Mouse (Mus musculus): ENCODE measurements around the gene Gm19410. TPM values are rescaled to one million over a fixed set of nuclear protein-coding genes. Genes with fewer than 3 reads are reported as not detected.

The Gm19410 gene
- not detected in 2 replicates for polyA plus RNA-seq (2012; rRNA removed)

DNA sequence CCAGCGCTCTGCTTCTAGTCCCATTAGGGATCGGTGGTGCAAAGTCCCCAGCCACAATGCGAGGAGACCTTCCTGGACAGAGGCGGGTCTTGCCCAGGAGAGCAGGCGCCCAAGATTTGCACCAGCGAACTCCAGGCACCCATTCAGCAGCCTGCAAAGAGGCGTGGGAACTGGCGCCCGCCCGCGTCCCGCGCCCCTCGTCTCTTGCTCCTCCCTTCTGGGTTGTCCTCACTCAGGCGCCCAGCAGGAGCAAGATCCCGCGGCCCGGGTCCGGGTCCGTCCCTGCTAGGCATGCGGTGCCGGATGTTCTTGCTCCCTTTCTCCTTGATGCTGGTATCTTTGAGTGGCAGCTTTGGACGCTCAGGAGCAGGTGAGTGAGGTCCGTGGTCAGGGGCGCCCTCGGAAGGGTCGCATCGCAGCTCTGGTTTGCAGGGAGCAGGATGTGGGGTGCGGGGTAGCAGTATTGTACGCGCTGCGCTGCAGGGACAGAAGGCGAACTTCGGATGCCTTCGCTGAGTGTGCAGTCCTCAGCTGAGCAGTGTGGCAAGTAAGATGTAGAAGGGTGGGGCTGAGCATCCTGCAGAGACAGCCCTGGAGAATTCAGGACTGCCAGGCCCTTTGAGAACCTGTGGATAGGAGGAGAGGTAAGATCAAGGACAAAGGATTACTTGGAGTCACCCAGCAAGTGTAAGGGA, at the start of gene Gm19410:
Gene Gm19410 (plus strand): TSS at position 292 of the 695 bp plus-strand sequence.
- WGBS = under 1% methylated on average over 35 of the region's 35 CpGs
- DNase-seq (ENCODE audit: low read depth, low spot score) = no peak

DNA sequence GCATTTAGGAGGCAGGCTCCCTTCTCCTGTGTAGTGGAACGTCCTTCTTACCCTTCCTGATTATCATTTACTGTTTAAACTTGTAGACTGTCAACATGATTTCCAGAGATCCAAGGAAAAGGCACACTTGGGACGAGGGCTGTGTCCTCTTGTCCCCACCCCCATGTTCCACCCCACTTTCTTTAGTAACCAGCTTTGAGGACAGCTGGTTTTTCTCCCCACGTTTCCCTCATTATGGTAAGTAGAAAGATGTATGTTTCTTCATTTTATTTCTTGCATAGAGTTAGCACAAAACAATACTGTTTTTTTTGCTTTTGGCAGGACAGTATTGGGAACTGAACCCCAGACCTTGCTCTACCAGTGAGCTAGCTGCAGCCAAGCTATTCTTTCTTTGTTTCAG, 34.8 kb upstream of the Gm19410 start:
- no peak for DNase-seq (ENCODE audit: low read depth, low spot score)
- 40% methylated on average over 3 of the region's 3 CpGs for WGBS

DNA sequence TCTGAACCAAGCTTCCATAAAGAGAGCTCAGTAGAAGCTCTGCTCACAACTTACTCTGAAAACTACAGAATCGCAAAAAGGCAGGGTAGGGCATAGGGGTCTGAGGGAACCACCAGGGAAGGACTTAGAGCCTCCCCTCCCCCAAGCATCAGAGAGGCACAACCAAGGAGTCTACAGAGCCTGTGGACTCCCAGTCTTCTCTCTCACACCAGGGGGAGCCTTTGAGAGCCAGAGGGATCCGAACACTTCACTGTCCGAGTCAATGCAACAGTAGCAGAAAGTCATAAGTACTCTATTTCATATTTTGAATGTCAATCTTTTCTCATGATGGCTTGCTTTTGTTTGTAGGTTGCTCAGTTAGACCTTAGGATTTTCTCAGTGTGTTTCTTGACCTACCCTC, 30.2 kb upstream of the Gm19410 start:
- no peak for DNase-seq (ENCODE audit: low read depth, low spot score)
- WGBS = 54% methylated on average over 3 of the region's 3 CpGs

DNA sequence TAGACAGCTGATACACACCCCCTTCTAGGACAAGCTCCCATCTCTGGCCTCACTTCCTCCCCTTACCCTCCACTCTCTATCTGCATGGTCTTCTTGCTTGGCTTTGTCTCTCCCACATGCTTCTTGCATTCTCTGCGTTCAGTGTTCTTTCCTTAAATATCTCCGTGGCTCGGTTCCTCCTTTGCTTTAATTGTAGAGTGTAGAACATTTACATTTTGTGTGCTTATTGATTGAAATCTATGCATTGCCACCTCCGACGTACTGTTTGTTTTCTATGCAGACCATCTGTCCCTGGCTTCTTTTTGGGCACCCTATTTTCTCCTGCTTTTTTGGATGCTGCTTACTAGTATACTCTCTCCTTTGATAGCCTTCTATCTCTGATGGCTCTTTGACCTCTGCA, 9.4 kb upstream of the Gm19410 start:
- 84% methylated on average over 5 of the region's 5 CpGs for WGBS
- no peak for DNase-seq (ENCODE audit: low read depth, low spot score)

DNA sequence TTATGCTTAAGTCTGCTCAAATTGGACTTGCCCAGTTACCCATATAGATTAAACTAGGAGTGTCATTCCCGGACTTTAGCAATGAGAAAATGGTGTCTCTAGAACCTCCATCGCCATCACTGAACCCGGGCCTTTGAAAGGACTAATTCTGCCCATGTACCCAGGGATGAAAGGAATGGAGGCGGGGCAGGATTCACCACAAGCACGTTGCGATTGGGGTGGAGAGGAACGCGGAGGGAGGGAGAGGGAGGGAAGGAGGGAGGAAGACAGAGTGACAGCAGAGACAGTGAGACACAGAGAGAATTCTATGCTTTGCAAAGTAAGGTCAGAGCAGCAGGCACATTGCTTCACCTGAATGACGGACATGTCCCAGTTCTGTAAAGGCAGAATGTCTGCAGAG, 570 bp upstream of the Gm19410 start:
- no peak for DNase-seq (ENCODE audit: low read depth, low spot score)
- 6% methylated on average over 9 of the region's 9 CpGs for WGBS

DNA sequence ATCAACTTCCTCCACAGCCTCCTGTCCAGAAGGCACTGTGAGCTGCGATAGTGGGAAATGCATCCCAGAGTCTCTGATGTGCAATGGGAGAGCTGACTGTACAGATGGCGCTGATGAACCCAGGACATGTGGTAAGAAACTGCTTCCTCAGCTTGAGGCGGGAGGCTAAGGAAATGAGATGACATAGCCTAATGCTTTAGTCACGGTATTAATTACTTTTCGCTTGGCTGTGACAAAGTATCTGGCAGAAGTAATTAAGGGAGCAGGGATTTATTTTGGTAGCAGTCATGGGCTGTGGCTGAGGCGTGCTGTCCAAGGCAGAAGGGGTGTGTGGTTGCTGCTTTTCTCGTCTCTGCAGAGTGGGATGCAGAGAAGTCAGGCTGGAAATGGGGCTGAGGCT, 7.9 kb downstream of the Gm19410 start:
- 61% methylated on average over 7 of the region's 7 CpGs for WGBS
- DNase-seq (ENCODE audit: low read depth, low spot score) = no peak
